Mouse (Mus musculus): ENCODE measurements around the gene Adamts12. TPM values are rescaled to one million over a fixed set of nuclear protein-coding genes. Genes with fewer than 3 reads are reported as not detected.

Gene Adamts12
- total RNA-seq, 1 experiment, result 0.85 TPM

DNA sequence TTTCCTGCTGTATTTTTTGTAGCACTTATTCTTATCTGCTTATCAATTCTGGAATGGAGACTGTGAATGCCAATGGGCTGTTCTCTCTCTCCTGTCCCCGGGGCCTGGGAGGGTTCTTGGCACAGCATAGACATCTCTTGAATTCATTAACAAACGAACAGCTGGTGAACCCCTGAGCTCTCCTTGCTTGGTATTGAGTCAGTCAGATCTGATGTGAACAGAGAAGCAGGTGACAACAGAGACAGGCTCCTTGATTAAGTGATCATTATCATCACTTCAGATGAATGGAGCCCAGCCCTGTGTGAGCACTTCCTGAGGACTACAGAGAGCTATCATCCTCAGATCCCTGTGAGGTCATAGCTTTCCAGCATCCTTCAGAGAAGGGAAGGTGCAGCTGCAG, 299.5 kb downstream of the Adamts12 start:
- Histone ChIP-seq H3K36me3 (ENCODE audit: control insufficient read depth, insufficient read depth, low read length, poor library complexity, severe bottlenecking) (no peaks in the 10 kb centered on the region), H3K4me1 (ENCODE audit: control insufficient read depth in 2 of 2, insufficient read depth in 2 of 2, low read length in 2 of 2, poor library complexity in 1 of 2) (no peaks in the 10 kb centered on the region), H3K27ac (ENCODE audit: insufficient read depth, low read depth, low read length, poor library complexity, severe bottlenecking) (no peak overlapping the region), H3K9ac (ENCODE audit: insufficient read depth, low read depth, low read length, poor library complexity, severe bottlenecking) (no peak overlapping the region), H3K4me3 (ENCODE audit: insufficient read depth in 1 of 2, low read depth in 1 of 2, low read length in 2 of 2, poor library complexity in 1 of 2, severe bottlenecking in 1 of 2) (no peak overlapping the region), H3K9me3 (ENCODE audit: control insufficient read depth, insufficient read depth, low read depth, low read length) (no peaks in the 10 kb centered on the region)
- TF ChIP-seq CHD2 (IDR thresholded peaks at IDR 0.05; ENCODE audit: low read depth, low read length) (no peak), ZC3H11A (IDR thresholded peaks at IDR 0.05; ENCODE audit: borderline replicate concordance, low read depth, low read length) (no peak), ZNF384 (IDR thresholded peaks at IDR 0.05; ENCODE audit: low read depth, low read length) (no peak), HCFC1 (IDR thresholded peaks at IDR 0.05; ENCODE audit: borderline replicate concordance, insufficient read depth, low read length) (no peak), MAFK (IDR thresholded peaks at IDR 0.05; ENCODE audit: insufficient read depth, low read depth, low read length) (no peak)
- in situ Hi-C loops (cut with MboI; ENCODE audit: low sequenced_read_pairs in 2 of 2, unreplicated experiment in 2 of 2), result no loop called here
- no peak for DNase-seq (ENCODE audit: low read depth, low spot score)

GRCm38 (mm10) chr15:11364795-11365194, 300.2 kb downstream of the Adamts12 start:
- Histone ChIP-seq H3K4me1 (ENCODE audit: control insufficient read depth in 2 of 2, insufficient read depth in 2 of 2, low read length in 2 of 2, poor library complexity in 1 of 2) (no peaks in the 10 kb centered on the region), H3K36me3 (ENCODE audit: control insufficient read depth, insufficient read depth, low read length, poor library complexity, severe bottlenecking) (no peaks in the 10 kb centered on the region), H3K9ac (ENCODE audit: insufficient read depth, low read depth, low read length, poor library complexity, severe bottlenecking) (no peak overlapping the region), H3K27ac (ENCODE audit: insufficient read depth, low read depth, low read length, poor library complexity, severe bottlenecking) (no peak overlapping the region), H3K9me3 (ENCODE audit: control insufficient read depth, insufficient read depth, low read depth, low read length) (no peaks in the 10 kb centered on the region), H3K4me3 (ENCODE audit: insufficient read depth in 1 of 2, low read depth in 1 of 2, low read length in 2 of 2, poor library complexity in 1 of 2, severe bottlenecking in 1 of 2) (no peak overlapping the region)
- no peak for TF ChIP-seq CHD2 (IDR thresholded peaks at IDR 0.05; ENCODE audit: low read depth, low read length)
- no peak for TF ChIP-seq ZNF384 (IDR thresholded peaks at IDR 0.05; ENCODE audit: low read depth, low read length)
- TF ChIP-seq HCFC1 (IDR thresholded peaks at IDR 0.05; ENCODE audit: borderline replicate concordance, insufficient read depth, low read length), result no peak
- TF ChIP-seq ZC3H11A (IDR thresholded peaks at IDR 0.05; ENCODE audit: borderline replicate concordance, low read depth, low read length), result no peak
- TF ChIP-seq MAFK (IDR thresholded peaks at IDR 0.05; ENCODE audit: insufficient read depth, low read depth, low read length), result no peak
- no peak for DNase-seq (ENCODE audit: low read depth, low spot score)
- in situ Hi-C loops (cut with MboI; ENCODE audit: low sequenced_read_pairs in 2 of 2, unreplicated experiment in 2 of 2), result no loop called here

GRCm38 (mm10) chr15:11369572-11369971, 305.0 kb downstream of the Adamts12 start:
- H3K36me3 ChIP-seq (ENCODE audit: control insufficient read depth, insufficient read depth, low read length, poor library complexity, severe bottlenecking), result no peaks in the 10 kb centered on the region
- H3K4me3 ChIP-seq (ENCODE audit: insufficient read depth in 1 of 2, low read depth in 1 of 2, low read length in 2 of 2, poor library complexity in 1 of 2, severe bottlenecking in 1 of 2), result no peak overlapping the region
- H3K9ac ChIP-seq (ENCODE audit: insufficient read depth, low read depth, low read length, poor library complexity, severe bottlenecking), result no peak overlapping the region
- no peak overlapping the region for H3K27ac ChIP-seq (ENCODE audit: insufficient read depth, low read depth, low read length, poor library complexity, severe bottlenecking)
- TF ChIP-seq ZC3H11A (IDR thresholded peaks at IDR 0.05; ENCODE audit: borderline replicate concordance, low read depth, low read length) (no peak), HCFC1 (IDR thresholded peaks at IDR 0.05; ENCODE audit: borderline replicate concordance, insufficient read depth, low read length) (no peak), CHD2 (IDR thresholded peaks at IDR 0.05; ENCODE audit: low read depth, low read length) (no peak), ZNF384 (IDR thresholded peaks at IDR 0.05; ENCODE audit: low read depth, low read length) (no peak), MAFK (IDR thresholded peaks at IDR 0.05; ENCODE audit: insufficient read depth, low read depth, low read length) (no peak)
- in situ Hi-C loops (cut with MboI; ENCODE audit: low sequenced_read_pairs in 2 of 2, unreplicated experiment in 2 of 2), result no loop called here
- H3K4me1 ChIP-seq (ENCODE audit: control insufficient read depth in 2 of 2, insufficient read depth in 2 of 2, low read length in 2 of 2, poor library complexity in 1 of 2), result no peaks in the 10 kb centered on the region
- DNase-seq (ENCODE audit: low read depth, low spot score), result no peak
- no peaks in the 10 kb centered on the region for H3K9me3 ChIP-seq (ENCODE audit: control insufficient read depth, insufficient read depth, low read depth, low read length)

DNA sequence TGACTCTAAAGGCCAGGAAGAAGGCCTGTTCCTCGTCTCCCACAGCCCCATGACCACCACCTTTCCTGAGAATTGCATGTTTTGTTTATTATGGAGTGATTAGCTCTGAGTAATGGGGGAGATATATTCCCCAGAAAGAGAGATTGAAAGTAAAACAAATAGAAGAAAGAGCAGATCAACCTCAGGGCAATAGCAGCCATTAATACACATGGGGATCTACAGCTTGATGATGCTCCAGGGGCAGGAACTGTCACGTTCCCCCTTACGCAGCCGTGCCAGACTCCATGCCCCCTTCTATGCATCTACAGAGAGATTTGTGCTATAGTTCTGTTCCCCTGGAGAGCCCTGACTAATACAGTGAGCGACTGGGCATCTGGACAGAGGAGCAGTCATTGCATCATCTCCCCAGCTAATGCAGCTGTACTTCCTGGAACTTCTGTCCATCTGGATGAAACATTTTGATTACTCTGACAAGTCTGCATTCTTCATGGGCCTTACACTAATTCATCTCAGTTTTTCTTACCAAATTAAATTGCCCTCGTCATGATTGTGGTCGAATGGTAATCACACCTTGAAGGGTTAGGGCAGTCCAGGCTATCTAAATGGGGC, 306.0 kb downstream of the Adamts12 start:
- no peaks in the 10 kb centered on the region for H3K4me1 ChIP-seq (ENCODE audit: control insufficient read depth in 2 of 2, insufficient read depth in 2 of 2, low read length in 2 of 2, poor library complexity in 1 of 2)
- in situ Hi-C loops (cut with MboI; ENCODE audit: low sequenced_read_pairs in 2 of 2, unreplicated experiment in 2 of 2), result no loop called here
- no peak for DNase-seq (ENCODE audit: low read depth, low spot score)

More for the DNA sequence above, 306.0 kb downstream of the Adamts12 start:
- no peak overlapping the region for H3K4me3 ChIP-seq (ENCODE audit: insufficient read depth in 1 of 2, low read depth in 1 of 2, low read length in 2 of 2, poor library complexity in 1 of 2, severe bottlenecking in 1 of 2)
- no peak for TF ChIP-seq MAFK (IDR thresholded peaks at IDR 0.05; ENCODE audit: insufficient read depth, low read depth, low read length)
- TF ChIP-seq HCFC1 (IDR thresholded peaks at IDR 0.05; ENCODE audit: borderline replicate concordance, insufficient read depth, low read length), result no peak
- no peak for TF ChIP-seq CHD2 (IDR thresholded peaks at IDR 0.05; ENCODE audit: low read depth, low read length)
- no peak for TF ChIP-seq ZNF384 (IDR thresholded peaks at IDR 0.05; ENCODE audit: low read depth, low read length)
- no peak for TF ChIP-seq ZC3H11A (IDR thresholded peaks at IDR 0.05; ENCODE audit: borderline replicate concordance, low read depth, low read length)
- H3K9me3 ChIP-seq (ENCODE audit: control insufficient read depth, insufficient read depth, low read depth, low read length), result no peaks in the 10 kb centered on the region
- no peaks in the 10 kb centered on the region for H3K36me3 ChIP-seq (ENCODE audit: control insufficient read depth, insufficient read depth, low read length, poor library complexity, severe bottlenecking)
- no peak overlapping the region for H3K9ac ChIP-seq (ENCODE audit: insufficient read depth, low read depth, low read length, poor library complexity, severe bottlenecking)
- H3K27ac ChIP-seq (ENCODE audit: insufficient read depth, low read depth, low read length, poor library complexity, severe bottlenecking), result no peak overlapping the region
